ENCODE assay signal across 8 mouse cellular contexts in the genomic region with DNA sequence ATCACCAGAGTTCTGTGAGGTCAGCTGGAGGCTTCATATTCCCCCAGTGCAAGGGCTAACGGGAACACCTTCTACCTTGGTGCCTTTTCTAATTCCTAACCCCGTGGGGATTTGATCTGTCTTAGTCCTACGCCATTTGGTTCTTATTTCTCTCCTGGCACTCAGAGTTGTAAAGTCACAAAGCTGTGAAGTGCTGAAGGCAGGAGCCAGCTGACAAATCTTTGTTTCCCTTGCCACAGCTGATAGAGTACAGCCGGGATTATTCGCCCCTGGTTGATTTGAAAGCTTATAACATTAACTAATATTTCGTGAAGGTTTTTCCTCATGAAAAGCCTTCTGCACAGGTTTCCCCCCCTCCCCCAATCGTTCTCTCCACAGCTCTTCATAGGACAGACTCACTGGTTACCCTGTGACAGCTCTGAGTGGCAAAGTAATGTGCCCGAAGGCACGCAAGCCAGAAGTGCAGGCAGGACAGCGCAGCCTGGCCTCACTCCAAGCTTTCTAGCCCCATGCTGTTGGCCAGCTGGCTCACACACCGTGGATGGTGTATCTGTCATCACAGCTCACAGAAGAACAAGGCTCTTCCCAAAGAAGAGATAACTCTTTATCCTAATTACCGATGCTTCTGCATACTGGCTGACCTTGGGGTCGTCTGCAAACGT.
DNase-seq lines count a peak whose midpoint lies in the region; ATAC-seq and TF ChIP-seq lines count a peak whose summit lies in the region.

No protein-coding gene starts in this region.

- no peaks in the 10 kb centered on the region for H3K27me3 ChIP-seq in forebrain, embryonic 13.5 days
- H3K27me3 ChIP-seq in forebrain, embryonic 10.5 days (ENCODE audit: poor library complexity, severe bottlenecking), result no peaks in the 10 kb centered on the region
- no peaks in the 10 kb centered on the region for H3K27me3 ChIP-seq in forebrain, postnatal 0 days (ENCODE audit: insufficient read depth, low read length)
- no peaks in the 10 kb centered on the region for H3K27me3 ChIP-seq in neural tube, embryonic 15.5 days (replicated peaks)

- TF ChIP-seq CTCF in forebrain, postnatal 0 days (IDR thresholded peaks at IDR 0.05; ENCODE audit: low read depth), result no peak

- H3K4me1 ChIP-seq in forebrain, embryonic 13.5 days, result peaks cover 7% of the 10 kb centered on the region
- H3K4me1 ChIP-seq in forebrain, embryonic 10.5 days, result peaks cover 19% of the 10 kb centered on the region
- no peaks in the 10 kb centered on the region for H3K4me1 ChIP-seq in forebrain, postnatal 0 days (ENCODE audit: insufficient read depth)
- H3K4me1 ChIP-seq in neural tube, embryonic 15.5 days, result peaks cover 19% of the 10 kb centered on the region

- H3K27ac ChIP-seq in forebrain, embryonic 13.5 days, result no peak overlapping the region
- H3K27ac ChIP-seq in forebrain, embryonic 10.5 days, result no peak overlapping the region
- H3K27ac ChIP-seq in forebrain, postnatal 0 days (ENCODE audit: low read depth, low read length), result no peak overlapping the region
- H3K27ac ChIP-seq in neural tube, embryonic 15.5 days (replicated peaks), result 0 out of 2 replicates have a peak overlapping the region, but pooled peaks have one; percentile 23

- DNase-seq in forebrain, embryonic 10.5 days (ENCODE audit: extremely low spot score, low spot score), result no peak
- peak; percentile 69 for DNase-seq in Muller cell, postnatal 12 days (ENCODE audit: inconsistent ontology term)
- peak; percentile 29 for DNase-seq in forebrain, postnatal 0 days
- DNase-seq in heart, postnatal 4 days, result peak; percentile 83
- no peak for DNase-seq in left cerebral cortex, adult 9 months (ENCODE audit: low spot score in 2 of 2)
- no peak for DNase-seq in thymus, postnatal 10 days (ENCODE audit: low spot score in 2 of 2)

- 62% methylated on average over 14 of the region's 14 CpGs for WGBS in forebrain, embryonic 13.5 days
- 75% methylated on average over 14 of the region's 14 CpGs for WGBS in forebrain, embryonic 10.5 days
- 42% methylated on average over 14 of the region's 14 CpGs for WGBS in forebrain, postnatal 0 days
- WGBS in neural tube, embryonic 15.5 days, result 29% methylated on average over 14 of the region's 14 CpGs

- H3K9me3 ChIP-seq in forebrain, embryonic 13.5 days (replicated peaks), result no peaks in the 10 kb centered on the region
- H3K9me3 ChIP-seq in forebrain, embryonic 10.5 days, result no peaks in the 10 kb centered on the region
- H3K9me3 ChIP-seq in forebrain, postnatal 0 days (ENCODE audit: low read length), result no peaks in the 10 kb centered on the region
- no peaks in the 10 kb centered on the region for H3K9me3 ChIP-seq in neural tube, embryonic 15.5 days (replicated peaks)

- no peak overlapping the region for H3K9ac ChIP-seq in forebrain, embryonic 13.5 days
- H3K9ac ChIP-seq in forebrain, postnatal 0 days, result no peak overlapping the region
- no peak overlapping the region for H3K9ac ChIP-seq in neural tube, embryonic 15.5 days (replicated peaks)

- no peak overlapping the region for H3K4me3 ChIP-seq in forebrain, embryonic 13.5 days
- no peak overlapping the region for H3K4me3 ChIP-seq in forebrain, embryonic 10.5 days
- no peak overlapping the region for H3K4me3 ChIP-seq in forebrain, postnatal 0 days (ENCODE audit: low read depth, low read length)
- H3K4me3 ChIP-seq in neural tube, embryonic 15.5 days (replicated peaks), result no peak overlapping the region

- peak; percentile 53; the same call in 1 of the 2 replicates for ATAC-seq in forebrain, embryonic 13.5 days
- peak; percentile 60 for ATAC-seq in forebrain, postnatal 0 days
- peak; percentile 55; the same call in 1 of the 2 replicates for ATAC-seq in neural tube, embryonic 15.5 days (ENCODE audit: low FRiP score)

- no peak overlapping the region for H3K4me2 ChIP-seq in forebrain, embryonic 13.5 days
- no peak overlapping the region for H3K4me2 ChIP-seq in forebrain, postnatal 0 days (ENCODE audit: low read depth)
- 0 out of 2 replicates have a peak overlapping the region, but pooled peaks have one; percentile 4 for H3K4me2 ChIP-seq in neural tube, embryonic 15.5 days

- H3K36me3 ChIP-seq in forebrain, embryonic 13.5 days (ENCODE audit: poor library complexity, severe bottlenecking), result no peaks in the 10 kb centered on the region
- H3K36me3 ChIP-seq in forebrain, embryonic 10.5 days (replicated peaks), result no peaks in the 10 kb centered on the region
- no peaks in the 10 kb centered on the region for H3K36me3 ChIP-seq in forebrain, postnatal 0 days (ENCODE audit: insufficient read depth)
- H3K36me3 ChIP-seq in neural tube, embryonic 15.5 days, result no peaks in the 10 kb centered on the region

Comparison
In these comparisons a context has a peak if more than half of its experiments do, and no peak if none do; other contexts are left out.
1. DNase-seq: peak in Muller cell, postnatal 12 days (single experiment), forebrain, postnatal 0 days (single experiment) and heart, postnatal 4 days (single experiment); none in forebrain, embryonic 10.5 days (single experiment), left cerebral cortex, adult 9 months (0 of 2) and thymus, postnatal 10 days (0 of 2).
2. Peak in every context shown above with its lines, with median percentiles within 50 percentile points of each other: ATAC-seq.